Mouse (Mus musculus) CH12.LX (cell line): ENCODE measurements around the gene Akap5.

Experiments used
- CHD2 ChIP-seq: IDR thresholded peaks from 2 replicates; pipeline ENCODE4 v1.6.1; 2011; ENCODE audit warnings: low read length, improper control_type of control experiment
- CTCF ChIP-seq, 2 experiments: IDR thresholded peaks in 1 of 2; conservative IDR thresholded peaks in 1 of 2; 2 replicates each; pipeline ENCODE4 v1.5.1; 2011 to 2012; ENCODE audit warnings: low read depth in 2 of 2, low read length in 2 of 2, improper control_type of control experiment in 1 of 2, inconsistent platforms in 1 of 2, mild to moderate bottlenecking in 1 of 2, moderate library complexity in 1 of 2
- E2F4 ChIP-seq: IDR thresholded peaks from 2 replicates; pipeline ENCODE4 v1.6.1; 2011; ENCODE audit warnings: low read depth, low read length, improper control_type of control experiment; ENCODE audit not compliant: insufficient replicate concordance
- ETS1 ChIP-seq: conservative IDR thresholded peaks from 2 replicates; pipeline ENCODE4 v1.6.1; 2012; ENCODE audit warnings: low read depth, mild to moderate bottlenecking, inconsistent platforms, low read length, improper control_type of control experiment, moderate library complexity
- MYC ChIP-seq: IDR thresholded peaks from 2 replicates; pipeline ENCODE4 v1.6.1; 2011; ENCODE audit warnings: low read depth, mild to moderate bottlenecking, improper control_type of control experiment, low read length
- POLR2A ChIP-seq: IDR thresholded peaks from 2 replicates; pipeline ENCODE4 v1.6.1; 2011; ENCODE audit warnings: low read depth, mild to moderate bottlenecking, improper control_type of control experiment, low read length
- RAD21 ChIP-seq: IDR thresholded peaks from 2 replicates; pipeline ENCODE4 v1.6.1; 2011; ENCODE audit warnings: low read depth, mild to moderate bottlenecking, low read length, improper control_type of control experiment, moderate library complexity
- SIN3A ChIP-seq: IDR thresholded peaks from 2 replicates; pipeline ENCODE4 v1.6.1; 2012; ENCODE audit warnings: low read length, improper control_type of control experiment, inconsistent platforms
- TCF12 ChIP-seq: IDR thresholded peaks from 2 replicates; pipeline ENCODE4 v1.6.1; 2014; ENCODE audit warnings: low read depth, mild to moderate bottlenecking, inconsistent platforms, low read length, improper control_type of control experiment
- USF1 ChIP-seq: IDR thresholded peaks from 2 replicates; pipeline ENCODE4 v1.6.1; 2014; ENCODE audit warnings: low read depth, mild to moderate bottlenecking, inconsistent platforms, low read length, improper control_type of control experiment
- ZKSCAN1 ChIP-seq: IDR thresholded peaks from 2 replicates; pipeline ENCODE4 v1.6.1; 2012; ENCODE audit warnings: low read depth, inconsistent platforms, low read length, improper control_type of control experiment, borderline replicate concordance

- TF ChIP-seq RAD21 (no peak), ETS1 (no peak), CTCF (conservative IDR thresholded peaks at IDR 0.05 in 1 of 2, IDR thresholded peaks at IDR 0.05 in 1 of 2; ENCODE audit: low read depth in 2 of 2, low read length in 2 of 2) (no peak), MYC (no peak), TCF12 (no peak), POLR2A (no peak), ZKSCAN1 (no peak), CHD2 (no peak), SIN3A (no peak), E2F4 (no peak), USF1 (no peak)
Observed at GRCm38 (mm10) chr12:76374911-76375310, 50.2 kb downstream of the Akap5 start.
